Mouse (Mus musculus) midbrain, embryonic 12.5 days (tissue): ENCODE measurements around the gene Slc7a14. TPM values are rescaled to one million over a fixed set of nuclear protein-coding genes. Genes with fewer than 3 reads are reported as not detected.

Source experiments
- ATAC-seq: fragments of 200-750 bp; cut with Nextera tagmentation; 2 replicates; pipeline ENCODE4 v1.8.0; 2017; ENCODE audit warnings: low read depth, moderate TSS enrichment, moderate library complexity; ENCODE audit not compliant: low FRiP score
- H3K27ac ChIP-seq: fragments of 300-500 bp; sonication (generic); replicated peaks from 2 replicates; pipeline ENCODE4 v1.5.1; 2016; ENCODE audit warnings: mild to moderate bottlenecking
- H3K27me3 ChIP-seq: fragments of 300-500 bp; sonication (generic); 2 replicates; pipeline ENCODE4 v1.6.1; 2016; ENCODE audit warnings: mild to moderate bottlenecking
- H3K36me3 ChIP-seq: fragments of 300-500 bp; sonication (generic); 2 replicates; pipeline ENCODE4 v1.6.1; 2016
- H3K4me1 ChIP-seq: fragments of 300-500 bp; sonication (generic); 2 replicates; pipeline ENCODE4 v1.6.1; 2016
- H3K4me2 ChIP-seq: fragments of 300-500 bp; sonication (generic); replicated peaks from 2 replicates; pipeline ENCODE4 v1.6.1; 2016; ENCODE audit warnings: mild to moderate bottlenecking, moderate library complexity
- H3K4me3 ChIP-seq: fragments of 300-500 bp; sonication (generic); 2 replicates; pipeline ENCODE4 v1.5.1; 2016; ENCODE audit warnings: mild to moderate bottlenecking
- H3K9ac ChIP-seq: fragments of 300-500 bp; sonication (generic); replicated peaks from 2 replicates; pipeline ENCODE4 v1.6.1; 2016; ENCODE audit warnings: mild to moderate bottlenecking, moderate library complexity
- H3K9me3 ChIP-seq: fragments of 300-500 bp; sonication (generic); 2 replicates; pipeline ENCODE4 v1.6.1; 2016; ENCODE audit warnings: mild to moderate bottlenecking
- WGBS: fragments of 180-500 bp; shearing (Covaris S2); methylation state at CpG from one replicate; pipeline ENCODE4 v1.1.7; 2016; 5-methylcytosine and 5-hydroxymethylcytosine counted together
- polyA plus RNA-seq: library from polyadenylated mRNA; unstranded; fragments of >200 nt; fragmentation: Nextera tagmentation; extraction: Ambion mirVana; gene quantifications from 2 replicates; pipeline ENCODE4 v1.2.1, GENCODE M21; 2016

The Slc7a14 gene
- polyA plus RNA-seq, 1 experiment from 2014 or later = 1.2 TPM

DNA sequence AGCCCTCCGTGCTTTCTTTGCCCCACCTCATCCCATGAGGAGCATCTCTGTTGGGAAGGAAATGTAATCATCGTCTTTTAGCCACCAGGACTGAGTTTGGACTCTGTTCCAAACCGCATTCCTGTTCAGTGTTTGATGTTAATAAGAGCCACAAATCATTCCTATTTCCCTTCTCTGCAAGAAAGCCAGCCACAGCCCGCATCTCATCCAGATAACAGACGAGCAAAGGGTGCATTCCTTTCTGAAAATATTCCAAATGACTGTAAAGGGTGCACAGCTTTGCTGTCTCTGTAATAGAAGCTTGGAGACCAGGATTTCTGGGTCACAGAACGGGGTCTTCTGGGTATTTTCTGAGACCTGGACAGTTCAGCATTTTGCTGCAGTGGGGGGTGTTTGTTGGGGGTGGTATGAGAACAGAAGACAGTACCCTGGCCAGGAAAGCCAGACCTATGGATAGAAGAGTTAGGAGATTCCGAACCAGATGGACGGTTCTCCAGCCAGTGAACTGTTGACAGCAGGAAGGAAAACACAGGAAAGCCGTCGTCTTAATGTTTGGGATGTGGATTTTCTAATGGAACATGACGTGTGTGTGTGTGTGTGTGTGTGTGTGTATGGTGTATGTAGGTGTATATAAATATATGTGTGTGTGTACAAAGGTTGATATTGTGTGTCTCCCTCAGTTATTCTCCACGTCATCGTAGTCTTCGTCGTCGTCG, 110.9 kb downstream of the Slc7a14 start:
- H3K36me3 ChIP-seq = no peaks in the 10 kb centered on the region
- no peak for ATAC-seq
- no peaks in the 10 kb centered on the region for H3K27me3 ChIP-seq
- H3K4me2 ChIP-seq = no peak overlapping the region
- WGBS = 86% methylated on average over 11 of the region's 17 CpGs
- no peak overlapping the region for H3K9ac ChIP-seq
- H3K4me3 ChIP-seq = no peak overlapping the region
- no peaks in the 10 kb centered on the region for H3K4me1 ChIP-seq
- no peak overlapping the region for H3K27ac ChIP-seq
- H3K9me3 ChIP-seq = no peaks in the 10 kb centered on the region

DNA sequence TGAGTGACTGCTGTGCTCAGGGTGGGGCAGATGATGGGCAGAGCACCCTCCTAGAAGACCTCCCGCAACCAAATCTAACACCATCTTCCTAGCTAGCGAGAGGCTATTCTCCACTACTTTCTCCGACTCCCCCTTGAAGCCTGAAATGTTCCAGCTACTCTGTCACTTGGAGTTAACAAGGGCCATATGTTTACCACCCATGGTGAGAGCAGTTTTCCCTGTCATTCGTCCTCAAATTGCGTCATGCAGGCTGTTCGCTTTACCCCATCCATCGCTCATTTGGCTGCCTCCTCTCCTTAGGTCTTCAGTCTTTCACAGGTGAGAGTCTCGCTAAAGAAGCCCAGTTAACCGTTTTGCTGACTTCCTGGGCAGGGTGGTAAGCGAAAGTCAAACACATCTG, 118.8 kb downstream of the Slc7a14 start:
- no peak for ATAC-seq
- 84% methylated on average over 10 of the region's 10 CpGs for WGBS
- no peaks in the 10 kb centered on the region for H3K4me1 ChIP-seq

DNA sequence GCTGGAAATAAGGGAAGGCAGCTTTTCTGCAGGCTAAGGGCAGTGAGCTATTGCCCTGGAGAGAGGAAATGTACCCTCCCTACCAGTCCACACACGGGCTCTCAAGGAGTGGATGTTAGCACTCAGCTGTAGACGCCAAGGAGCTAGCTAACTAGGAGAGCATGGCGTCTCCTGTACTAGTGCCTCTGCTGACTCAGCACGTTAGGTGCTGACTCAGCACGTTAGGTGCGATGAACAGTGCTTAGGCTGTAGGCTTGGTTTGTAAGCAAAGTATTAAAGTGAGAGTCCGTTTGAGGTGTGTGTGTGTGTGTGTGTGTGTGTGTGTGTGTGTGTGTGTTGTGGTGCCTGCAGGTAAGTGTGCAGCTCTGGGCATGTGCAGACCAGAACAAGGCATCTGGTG, 119.8 kb downstream of the Slc7a14 start:
- 95% methylated on average over 7 of the region's 7 CpGs for WGBS
- Histone ChIP-seq H3K27ac (no peak overlapping the region), H3K9me3 (no peaks in the 10 kb centered on the region), H3K4me1 (no peaks in the 10 kb centered on the region), H3K4me2 (no peak overlapping the region), H3K36me3 (no peaks in the 10 kb centered on the region), H3K9ac (no peak overlapping the region), H3K4me3 (no peak overlapping the region), H3K27me3 (no peaks in the 10 kb centered on the region)
- ATAC-seq = no peak

More for the DNA sequence above, 118.8 kb downstream of the Slc7a14 start:
- Histone ChIP-seq H3K27ac (no peak overlapping the region), H3K4me3 (no peak overlapping the region), H3K36me3 (no peaks in the 10 kb centered on the region), H3K9me3 (no peaks in the 10 kb centered on the region), H3K27me3 (no peaks in the 10 kb centered on the region), H3K9ac (no peak overlapping the region), H3K4me2 (no peak overlapping the region)

DNA sequence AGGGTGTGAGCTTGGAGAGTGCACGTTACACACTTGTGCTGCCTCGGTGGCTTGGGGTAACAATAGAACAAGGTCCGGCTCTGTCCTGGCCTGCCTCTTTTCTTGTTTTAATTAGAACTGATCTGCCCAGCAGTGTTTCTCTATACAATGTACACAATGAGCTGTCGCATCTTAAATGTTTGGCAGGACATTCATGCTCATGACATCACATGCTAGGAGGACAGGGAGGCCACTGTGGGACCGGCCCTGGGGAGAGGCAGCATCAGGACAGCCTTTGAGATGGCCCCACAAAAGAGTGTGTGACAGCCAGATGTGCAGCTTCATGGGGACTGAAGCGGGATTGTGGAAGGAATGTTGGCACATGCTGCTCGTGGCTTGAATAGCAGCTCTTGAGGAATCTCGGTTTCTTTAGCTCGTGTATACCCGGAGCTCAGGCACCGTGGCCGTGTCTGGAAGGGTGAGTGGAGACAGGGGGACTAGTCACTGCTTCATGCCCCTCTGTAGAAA, 143.8 kb downstream of the Slc7a14 start:
- no peak overlapping the region for H3K9ac ChIP-seq
- no peak overlapping the region for H3K27ac ChIP-seq
- H3K4me2 ChIP-seq = no peak overlapping the region
- H3K4me3 ChIP-seq = no peak overlapping the region
- H3K4me1 ChIP-seq = peaks cover 13% of the 10 kb centered on the region
- no peaks in the 10 kb centered on the region for H3K27me3 ChIP-seq
- H3K9me3 ChIP-seq = no peaks in the 10 kb centered on the region
- no peaks in the 10 kb centered on the region for H3K36me3 ChIP-seq
- peak; percentile 61 for ATAC-seq
- 37% methylated on average over 12 of the region's 12 CpGs for WGBS

DNA sequence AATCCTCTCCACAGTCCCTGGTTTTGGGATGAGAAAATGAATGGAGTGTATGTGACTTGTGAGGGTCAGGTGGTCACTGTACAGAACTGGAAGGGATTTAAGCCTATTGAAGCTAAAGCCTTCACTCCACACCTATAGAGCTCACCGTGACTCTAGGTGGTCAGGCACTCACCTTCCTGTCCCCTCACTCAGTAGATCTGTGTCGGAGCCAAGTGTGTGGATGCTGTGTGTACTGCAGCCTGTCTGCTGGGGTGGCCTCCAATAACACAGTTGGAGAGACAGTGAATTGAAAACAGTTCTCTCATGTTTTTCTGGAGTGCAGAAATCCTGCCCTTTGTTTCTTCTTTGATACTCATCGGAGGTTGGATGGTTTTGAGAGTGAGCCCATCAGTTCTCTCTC, 144.4 kb downstream of the Slc7a14 start:
- Histone ChIP-seq H3K4me1 (peaks cover 16% of the 10 kb centered on the region), H3K27me3 (no peaks in the 10 kb centered on the region), H3K4me3 (no peak overlapping the region), H3K9ac (no peak overlapping the region), H3K27ac (no peak overlapping the region), H3K9me3 (no peaks in the 10 kb centered on the region), H3K4me2 (no peak overlapping the region), H3K36me3 (no peaks in the 10 kb centered on the region)
- WGBS = 60% methylated on average over 3 of the region's 3 CpGs
- ATAC-seq = peak; percentile 28; the same call in 1 of the 2 replicates

DNA sequence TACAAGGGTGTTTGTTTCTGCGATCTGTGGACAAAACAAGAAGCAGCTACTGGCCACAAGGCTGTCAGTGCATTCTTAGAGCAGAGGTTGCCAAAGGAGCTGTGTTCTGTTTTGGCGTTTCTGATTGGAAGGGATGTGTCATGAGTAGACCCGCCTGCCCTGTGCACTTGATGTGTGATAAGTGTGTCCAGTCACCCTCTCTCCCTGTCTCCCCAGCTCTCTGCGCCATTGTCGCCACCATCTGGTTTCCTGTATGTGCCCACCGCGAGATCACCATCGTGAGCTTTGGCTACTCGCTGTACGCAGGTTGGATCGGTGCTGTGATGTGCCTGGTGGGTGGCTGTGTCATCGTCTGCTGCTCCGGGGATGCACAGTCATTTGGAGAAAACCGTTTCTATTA, 147.3 kb downstream of the Slc7a14 start:
- 93% methylated on average over 14 of the region's 14 CpGs for WGBS
- no peak for ATAC-seq
- Histone ChIP-seq H3K27ac (no peak overlapping the region), H3K27me3 (no peaks in the 10 kb centered on the region), H3K36me3 (no peaks in the 10 kb centered on the region), H3K9ac (no peak overlapping the region), H3K9me3 (no peaks in the 10 kb centered on the region), H3K4me3 (no peak overlapping the region), H3K4me2 (no peak overlapping the region), H3K4me1 (peaks cover 16% of the 10 kb centered on the region)

DNA sequence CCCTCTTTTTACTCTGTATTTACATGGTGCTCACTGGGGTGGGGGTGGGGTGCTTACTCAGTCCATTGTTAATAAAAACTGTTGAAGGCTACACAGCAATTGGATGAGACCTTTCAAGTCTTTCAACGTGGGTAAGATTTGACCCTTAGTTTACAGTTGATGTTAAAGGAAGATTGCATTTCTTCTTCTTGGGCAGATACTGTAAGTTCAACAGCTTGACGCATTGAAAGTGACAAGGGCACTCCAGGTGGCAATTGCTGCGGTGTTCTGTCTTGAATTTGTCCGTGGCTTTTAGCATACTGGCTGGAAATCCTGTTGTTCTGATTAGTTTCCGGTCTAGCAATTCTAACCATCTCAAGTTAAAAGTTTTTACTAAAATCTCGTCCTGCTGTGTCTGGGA, 148.8 kb downstream of the Slc7a14 start:
- H3K36me3 ChIP-seq = no peaks in the 10 kb centered on the region
- H3K4me3 ChIP-seq = no peak overlapping the region
- no peak overlapping the region for H3K4me2 ChIP-seq
- H3K9me3 ChIP-seq = no peaks in the 10 kb centered on the region
- 31% methylated on average over 6 of the region's 6 CpGs for WGBS
- peaks cover 8% of the 10 kb centered on the region for H3K4me1 ChIP-seq
- H3K27ac ChIP-seq = no peak overlapping the region
- no peak overlapping the region for H3K9ac ChIP-seq
- ATAC-seq = no peak
- H3K27me3 ChIP-seq = no peaks in the 10 kb centered on the region

DNA sequence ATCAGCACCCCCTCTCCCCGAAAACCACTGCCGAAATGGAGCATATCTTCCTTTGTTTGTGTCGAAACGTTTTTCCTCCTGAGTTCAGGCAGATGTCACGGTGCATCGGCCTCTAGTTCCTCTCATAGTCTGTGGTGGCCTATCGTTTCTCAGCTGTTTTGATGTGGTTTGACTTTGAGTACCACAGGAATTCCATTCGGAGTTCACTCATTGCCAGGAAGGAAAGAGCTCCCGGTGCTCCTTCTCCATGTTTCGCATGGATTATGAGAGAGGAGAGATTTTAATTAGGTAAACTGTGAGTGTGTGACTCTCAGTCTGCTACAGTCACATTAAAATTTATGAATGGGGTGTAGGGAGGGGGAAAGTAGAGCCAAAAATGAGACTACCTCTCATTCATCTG, 150.1 kb downstream of the Slc7a14 start:
- H3K9me3 ChIP-seq = no peaks in the 10 kb centered on the region
- no peaks in the 10 kb centered on the region for H3K36me3 ChIP-seq
- H3K27ac ChIP-seq = no peak overlapping the region
- 0 out of 2 replicates have a peak, but pooled peaks cover 8% of the 10 kb centered on the region for H3K4me1 ChIP-seq
- 80% methylated on average over 10 of the region's 10 CpGs for WGBS
- H3K9ac ChIP-seq = no peak overlapping the region
- H3K27me3 ChIP-seq = no peaks in the 10 kb centered on the region
- no peak overlapping the region for H3K4me2 ChIP-seq
- no peak overlapping the region for H3K4me3 ChIP-seq
- no peak for ATAC-seq

DNA sequence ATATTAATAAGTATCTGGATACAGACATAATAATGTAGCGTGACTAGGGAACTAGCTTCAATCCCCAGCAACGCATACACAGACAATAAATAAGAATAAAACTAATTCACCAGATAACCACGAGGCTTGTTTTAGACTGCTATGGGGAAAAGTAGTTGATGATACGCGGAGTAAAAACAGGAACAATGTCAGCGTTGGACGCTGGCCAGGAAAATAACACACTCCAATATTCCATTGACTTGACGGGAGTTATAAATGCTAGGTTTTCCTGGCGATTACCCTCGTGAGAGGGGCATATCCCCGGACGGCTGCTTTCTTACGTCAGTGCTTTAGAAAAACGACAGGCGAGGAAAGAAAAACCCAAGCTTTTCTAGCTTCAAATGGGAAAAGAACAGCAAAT, 152.4 kb downstream of the Slc7a14 start:
- Histone ChIP-seq H3K27me3 (no peaks in the 10 kb centered on the region), H3K4me3 (no peak overlapping the region), H3K4me2 (no peak overlapping the region), H3K9ac (no peak overlapping the region), H3K9me3 (no peaks in the 10 kb centered on the region), H3K27ac (no peak overlapping the region), H3K4me1 (0 out of 2 replicates have a peak, but pooled peaks cover 8% of the 10 kb centered on the region), H3K36me3 (no peaks in the 10 kb centered on the region)
- ATAC-seq = no peak
- 94% methylated on average over 15 of the region's 15 CpGs for WGBS

DNA sequence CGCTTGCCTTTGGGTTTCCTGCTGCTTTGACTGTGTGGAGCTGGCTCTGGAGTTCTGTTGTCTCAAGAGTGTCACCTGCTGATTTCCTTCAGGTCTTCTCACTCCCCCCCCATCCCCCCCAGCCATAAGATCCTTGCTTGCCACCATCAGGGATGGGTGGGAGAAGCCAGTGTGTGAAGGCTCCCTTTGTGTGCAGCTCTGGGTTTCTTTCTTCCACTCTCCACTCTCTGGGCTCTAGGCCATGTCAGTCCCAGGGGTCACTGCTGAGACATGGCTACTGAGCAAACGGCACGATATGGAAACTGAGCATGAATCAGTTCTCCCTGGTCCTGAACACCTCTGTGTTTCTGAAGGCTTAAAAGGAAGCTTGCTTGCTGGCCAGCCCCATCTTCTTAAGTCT, 154.1 kb downstream of the Slc7a14 start:
- H3K27me3 ChIP-seq = peaks cover 5% of the 10 kb centered on the region; the same call in 1 of the 2 replicates
- no peaks in the 10 kb centered on the region for H3K36me3 ChIP-seq
- H3K9ac ChIP-seq = no peak overlapping the region
- no peak overlapping the region for H3K27ac ChIP-seq
- no peak for ATAC-seq
- WGBS = 57% methylated on average over 3 of the region's 3 CpGs
- no peaks in the 10 kb centered on the region for H3K9me3 ChIP-seq
- H3K4me3 ChIP-seq = no peak overlapping the region
- H3K4me1 ChIP-seq = 0 out of 2 replicates have a peak, but pooled peaks cover 7% of the 10 kb centered on the region
- no peak overlapping the region for H3K4me2 ChIP-seq
